Mouse (Mus musculus) inflammation-experienced regulatory T-cells, adult 6 months (primary cell): ENCODE measurements around the gene Kif2a. TPM values are rescaled to one million over a fixed set of nuclear protein-coding genes. Genes with fewer than 3 reads are reported as not detected.
A peak's percentile ranks its signal among the peaks of the same experiment; 100 is the strongest.
"Not testable (repeated sequence)": the region's sequence is repeated elsewhere in the genome, so short reads cannot be mapped to it uniquely, and the experiment has no call there.

Experiments
- ATAC-seq: one replicate; pipeline ENCODE4 v1.8.0; 2017
- polyA plus RNA-seq, 3 experiments: library from polyadenylated mRNA; unstranded; fragments of 100-300 nt; shearing (Covaris generic); gene quantifications; one replicate each; pipeline ENCODE4 v1.2.1; 2017

Gene Kif2a
- polyA plus RNA-seq, 3 experiments from 2014 or later = 14.7 to 20.8 (median 15.7) TPM

GRCm38 (mm10) chr13:106936256-106937137 is 85.4 kb downstream of the Kif2a start, which contains the start of gene Ipo11:
Gene Ipo11 (minus strand): TSS chr13:106936958.
- ATAC-seq = peak; percentile 96

GRCm38 (mm10) chr13:106935871-106936255 is 86.1 kb downstream of the Kif2a start:
- ATAC-seq = no peak

GRCm38 (mm10) chr13:106929201-106929600 is 92.7 kb downstream of the Kif2a start:
- ATAC-seq = no peak

GRCm38 (mm10) chr13:106928296-106928695 is 93.6 kb downstream of the Kif2a start:
- no peak for ATAC-seq

- not testable (repeated sequence) for ATAC-seq
Observed at GRCm38 (mm10) chr13:106925921-106926320, 96.0 kb downstream of the Kif2a start.

GRCm38 (mm10) chr13:106918322-106919050 is 103.4 kb downstream of the Kif2a start:
- ATAC-seq = peak; percentile 64

DNA sequence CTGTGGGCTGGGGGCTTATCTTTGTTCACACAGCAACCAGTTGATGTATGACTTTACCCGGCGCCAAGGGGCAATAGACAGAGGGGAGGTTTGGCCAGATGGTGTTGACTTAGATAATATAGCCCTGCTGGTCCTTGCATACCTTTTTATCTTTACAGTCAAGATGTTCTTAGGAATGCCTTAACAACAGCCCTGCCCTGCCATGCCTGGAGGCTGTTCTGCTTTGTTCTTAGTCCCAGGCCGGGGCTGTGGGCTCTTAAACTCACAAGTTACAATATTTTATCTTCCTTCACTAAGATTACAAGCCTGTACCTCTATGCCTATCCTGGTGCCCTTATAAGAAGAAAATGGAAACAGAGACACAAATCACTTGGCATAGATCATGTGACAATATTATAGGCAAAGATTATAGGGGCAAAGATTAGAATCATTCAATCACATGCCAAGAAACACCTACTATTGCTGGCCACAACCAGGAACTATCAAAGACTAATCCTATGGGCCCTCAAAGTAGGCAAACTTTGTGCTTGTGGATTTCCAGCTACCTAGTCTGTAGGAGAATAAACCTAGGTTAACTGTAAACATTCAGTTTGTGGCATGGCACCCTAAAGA is 108.7 kb downstream of the Kif2a start:
- ATAC-seq = no peak

DNA sequence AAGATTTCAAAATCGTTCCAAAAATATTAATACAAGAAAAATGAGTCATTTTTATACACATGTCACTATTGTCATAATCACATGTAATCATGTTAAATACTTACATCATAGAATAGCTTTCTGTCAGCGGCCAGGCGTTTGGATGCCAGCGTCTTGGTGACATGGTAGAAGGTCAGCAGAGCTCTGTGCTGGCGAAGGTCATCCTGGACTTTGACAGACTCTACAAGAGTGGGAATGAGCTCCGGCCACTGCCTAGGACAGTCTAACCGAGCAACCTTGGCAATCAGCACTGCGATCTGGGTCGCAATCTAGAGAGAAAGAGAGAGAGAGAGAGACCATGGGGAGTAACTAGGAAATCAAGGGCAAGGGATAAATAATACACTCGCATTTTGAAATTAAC is 111.8 kb downstream of the Kif2a start:
- no peak for ATAC-seq

Other genes starting within 250 kb of the Kif2a start
- gene Ipo11, start 85.2 kb downstream of the Kif2a start, polyA plus RNA-seq = 10 to 100 TPM; 24.8 to 35.1 (median 34.1) TPM
- 10 to 100 TPM; 25.0 to 31.0 (median 29.8) TPM for gene Dimt1, start 75.0 kb downstream of the Kif2a start, polyA plus RNA-seq